Comparison of ENCODE assay signal across 19 mouse cellular contexts in genomic region chr9:114522041-114522440, GRCm38 (mm10). TPM values are rescaled to one million over a fixed set of nuclear protein-coding genes. Genes with fewer than 3 reads are reported as not detected.
DNase-seq lines count a peak whose midpoint lies in the region; ATAC-seq lines count a peak whose summit lies in the region.
"Had no signal": no experiment of that assay in that cellular context is flagged by ENCODE, and none has a peak within 500 bp of the region (broad histone marks: within the 10 kb centered on the region; RNA-seq: fewer than 3 reads in every experiment).

No protein-coding gene starts in this region.

- peaks cover 23% of the 10 kb centered on the region for H3K4me1 ChIP-seq in liver, embryonic 13.5 days (replicated peaks)
- peaks cover 14% of the 10 kb centered on the region for H3K4me1 ChIP-seq in liver, embryonic 12.5 days
- H3K4me1 ChIP-seq in midbrain, embryonic 13.5 days (replicated peaks) = peaks cover 16% of the 10 kb centered on the region

- ATAC-seq in CD4-positive, CD25-positive, alpha-beta regulatory T cell, adult 4 months = no peak
- ATAC-seq in liver, embryonic 13.5 days (ENCODE audit: low read depth) = no peak
- no peak for ATAC-seq in liver, embryonic 12.5 days
- ATAC-seq in megakaryocyte progenitor cell, adult 5-6 weeks (replicated peaks; ENCODE audit: poor library complexity) = peak; percentile 50; the same call in 1 of the 2 replicates
- no peak for ATAC-seq in midbrain, embryonic 13.5 days
- ATAC-seq: forebrain, embryonic 14.5 days had no signal

- no peaks in the 10 kb centered on the region for H3K9me3 ChIP-seq in liver, embryonic 13.5 days (replicated peaks)
- H3K9me3 ChIP-seq in liver, embryonic 12.5 days (replicated peaks) = no peaks in the 10 kb centered on the region
- no peaks in the 10 kb centered on the region for H3K9me3 ChIP-seq in midbrain, embryonic 13.5 days
- H3K9me3 ChIP-seq: heart, embryonic 10.5 days; kidney, embryonic 15.5 days; limb, embryonic 13.5 days; midbrain, embryonic 12.5 days had no signal

- peak overlapping the region; percentile 30 for H3K27ac ChIP-seq in liver, embryonic 13.5 days
- no peak overlapping the region for H3K27ac ChIP-seq in liver, embryonic 12.5 days
- no peak overlapping the region for H3K27ac ChIP-seq in midbrain, embryonic 13.5 days
- H3K27ac ChIP-seq: heart, embryonic 10.5 days; kidney, embryonic 15.5 days; limb, embryonic 13.5 days; midbrain, embryonic 12.5 days had no signal

- peak; percentile 26 for DNase-seq in CD4-positive, CD25-positive, alpha-beta regulatory T cell, adult 2 months (ENCODE audit: low read depth, low spot score)
- no peak for DNase-seq in liver, embryonic 13.5 days
- DNase-seq in R1 (ENCODE audit: low read depth, low spot score) = peak; percentile 79
- no peak for DNase-seq in urinary bladder, postnatal 36 days (ENCODE audit: low spot score in 2 of 2)
- DNase-seq: adrenal gland, postnatal 25 days; cerebellum, adult 9-10 months; embryo, embryonic 11 days; heart, postnatal 36 days; lung, postnatal 4 days; right cerebral cortex, postnatal 14 days had no signal

- H3K27me3 ChIP-seq in liver, embryonic 13.5 days = no peaks in the 10 kb centered on the region
- no peaks in the 10 kb centered on the region for H3K27me3 ChIP-seq in liver, embryonic 12.5 days (replicated peaks)
- no peaks in the 10 kb centered on the region for H3K27me3 ChIP-seq in midbrain, embryonic 13.5 days
- H3K27me3 ChIP-seq: kidney, embryonic 15.5 days; limb, embryonic 13.5 days; midbrain, embryonic 12.5 days had no signal

- no peak overlapping the region for H3K4me3 ChIP-seq in liver, embryonic 13.5 days (replicated peaks)
- no peak overlapping the region for H3K4me3 ChIP-seq in liver, embryonic 12.5 days
- H3K4me3 ChIP-seq in midbrain, embryonic 13.5 days (replicated peaks) = no peak overlapping the region
- H3K4me3 ChIP-seq: heart, embryonic 10.5 days; kidney, embryonic 15.5 days; limb, embryonic 13.5 days; midbrain, embryonic 12.5 days had no signal

- no peaks in the 10 kb centered on the region for H3K36me3 ChIP-seq in liver, embryonic 13.5 days
- H3K36me3 ChIP-seq in liver, embryonic 12.5 days = no peaks in the 10 kb centered on the region
- no peaks in the 10 kb centered on the region for H3K36me3 ChIP-seq in midbrain, embryonic 13.5 days
- H3K36me3 ChIP-seq: kidney, embryonic 15.5 days; limb, embryonic 13.5 days; midbrain, embryonic 12.5 days had no signal

- 44% methylated on average over 5 of the region's 5 CpGs for WGBS in liver, embryonic 13.5 days (ENCODE audit: insufficient replicate concordance)
- WGBS in liver, embryonic 12.5 days (ENCODE audit: insufficient replicate concordance) = 42% methylated on average over 5 of the region's 5 CpGs
- 50% methylated on average over 5 of the region's 5 CpGs for WGBS in midbrain, embryonic 13.5 days

- H3K9ac ChIP-seq in liver, embryonic 13.5 days = no peak overlapping the region
- no peak overlapping the region for H3K9ac ChIP-seq in liver, embryonic 12.5 days
- H3K9ac ChIP-seq in midbrain, embryonic 13.5 days (replicated peaks) = no peak overlapping the region
- H3K9ac ChIP-seq: kidney, embryonic 15.5 days; limb, embryonic 13.5 days; midbrain, embryonic 12.5 days had no signal

- no peak overlapping the region for H3K4me2 ChIP-seq in liver, embryonic 13.5 days
- no peak overlapping the region for H3K4me2 ChIP-seq in liver, embryonic 12.5 days
- H3K4me2 ChIP-seq in midbrain, embryonic 13.5 days (replicated peaks) = no peak overlapping the region
- H3K4me2 ChIP-seq: kidney, embryonic 15.5 days; limb, embryonic 13.5 days; midbrain, embryonic 12.5 days had no signal

RNA-seq across cellular contexts. Expression of gene C130032M10Rik, which starts 6.5 kb away (rescaled TPM):
- not detected for polyA plus RNA-seq in CD4-positive, CD25-positive, alpha-beta regulatory T cell, adult 4 months (2017; shearing (Covaris generic))
- polyA plus RNA-seq in liver, embryonic 13.5 days (2015; fragmentation: Nextera tagmentation; extraction: Ambion mirVana) = not detected in 2 replicates
- polyA plus RNA-seq in liver, embryonic 12.5 days (2016; fragmentation: Nextera tagmentation; extraction: Ambion mirVana) = 0.18 and 0.22 TPM in 2 replicates
- not detected in 2 replicates for total RNA-seq in megakaryocyte progenitor cell, adult 5-6 weeks (2015)
- total RNA-seq in megakaryocyte progenitor cell, adult 5-6 weeks (2017) = not detected in 2 replicates
- polyA plus RNA-seq in midbrain, embryonic 13.5 days (2015; fragmentation: Nextera tagmentation; extraction: Ambion mirVana) = not detected in 2 replicates
- total RNA-seq: adrenal gland, postnatal 25 days; heart, postnatal 36 days had no signal
- polyA plus RNA-seq: forebrain, embryonic 14.5 days had no signal

RNA-seq across cellular contexts. Expression of gene Ccr4, which starts 17.3 kb away (rescaled TPM):
- polyA plus RNA-seq in CD4-positive, CD25-positive, alpha-beta regulatory T cell, adult 4 months (2017; shearing (Covaris generic)) = 10 to 100 TPM; 27.8 to 29.8 TPM
- not detected in 2 replicates for polyA plus RNA-seq in liver, embryonic 13.5 days (2015; fragmentation: Nextera tagmentation; extraction: Ambion mirVana)
- not detected in 2 replicates for polyA plus RNA-seq in liver, embryonic 12.5 days (2016; fragmentation: Nextera tagmentation; extraction: Ambion mirVana)
- total RNA-seq in megakaryocyte progenitor cell, adult 5-6 weeks (2015) = not detected in 2 replicates
- total RNA-seq in megakaryocyte progenitor cell, adult 5-6 weeks (2017) = not detected in 2 replicates
- not detected in 2 replicates for polyA plus RNA-seq in midbrain, embryonic 13.5 days (2015; fragmentation: Nextera tagmentation; extraction: Ambion mirVana)
- total RNA-seq: adrenal gland, postnatal 25 days; heart, postnatal 36 days had no signal
- polyA plus RNA-seq: forebrain, embryonic 14.5 days; heart, embryonic 10.5 days; limb, embryonic 13.5 days; midbrain, embryonic 12.5 days had no signal

RNA-seq across cellular contexts. Expression of gene Trim71, which starts 42.1 kb away (rescaled TPM):
- polyA plus RNA-seq in CD4-positive, CD25-positive, alpha-beta regulatory T cell, adult 4 months (2017; shearing (Covaris generic)) = not detected
- 1.4 and 1.6 TPM in 2 replicates for polyA plus RNA-seq in liver, embryonic 13.5 days (2015; fragmentation: Nextera tagmentation; extraction: Ambion mirVana)
- 1.7 and 2.0 TPM in 2 replicates for polyA plus RNA-seq in liver, embryonic 12.5 days (2016; fragmentation: Nextera tagmentation; extraction: Ambion mirVana)
- total RNA-seq in megakaryocyte progenitor cell, adult 5-6 weeks (2015) = 0.02 TPM in 1 of 2 replicates, not detected in the other
- total RNA-seq in megakaryocyte progenitor cell, adult 5-6 weeks (2017) = not detected in 2 replicates
- polyA plus RNA-seq in midbrain, embryonic 13.5 days (2015; fragmentation: Nextera tagmentation; extraction: Ambion mirVana) = 0.30 and 0.32 TPM in 2 replicates
- total RNA-seq: heart, postnatal 36 days had no signal

Comparison
In these comparisons a context has a peak if more than half of its experiments do, and no peak if none do; other contexts are left out.
1. DNase-seq: peak in CD4-positive, CD25-positive, alpha-beta regulatory T cell, adult 2 months (single experiment) and R1 (single experiment); none in liver, embryonic 13.5 days (single experiment) and urinary bladder, postnatal 36 days (0 of 2).
2. RNA of gene Ccr4, which starts 17.3 kb away (polyA plus RNA-seq): 27.8 to 29.8 TPM in CD4-positive, CD25-positive, alpha-beta regulatory T cell, adult 4 months; not detected in midbrain, embryonic 13.5 days, not detected in liver, embryonic 13.5 days and not detected in liver, embryonic 12.5 days; every median in the first group is over 10 times any median in the second.